Mouse (Mus musculus): ENCODE measurements around the gene Olfr859. TPM values are rescaled to one million over a fixed set of nuclear protein-coding genes. Genes with fewer than 3 reads are reported as not detected.
"Not testable (repeated sequence)": the region's sequence is repeated elsewhere in the genome, so short reads cannot be mapped to it uniquely, and the experiment has no call there.

Olfr859 gene
- not detected in 2 replicates for total RNA-seq (2017)

DNA sequence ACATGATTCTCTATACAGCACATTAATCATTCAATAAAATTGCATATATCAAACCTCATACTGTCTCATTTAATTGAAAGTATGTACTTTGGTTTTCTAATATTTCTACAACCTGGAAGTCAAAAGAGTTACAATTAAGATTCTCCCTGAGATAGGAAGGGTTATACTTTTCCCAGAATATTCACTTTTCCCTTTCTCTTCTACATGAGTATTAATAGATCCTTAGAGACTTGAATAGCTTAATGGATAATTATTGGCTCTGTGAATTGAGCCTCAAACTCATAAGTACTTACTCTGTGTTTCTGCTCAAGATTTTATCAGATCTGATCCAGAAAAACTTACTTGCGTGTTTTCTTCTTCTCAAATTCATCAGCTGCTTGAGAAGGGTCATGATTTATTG lies at the start of gene Olfr859:
TSS of gene Olfr859 (plus strand) at position 301 of the 400 bp plus-strand sequence.
- not testable (repeated sequence) for ATAC-seq (replicated peaks in 1 of 2; ENCODE audit: insufficient read depth in 1 of 2, low FRiP score in 2 of 2, low TSS enrichment in 1 of 2, low read depth in 1 of 2, poor library complexity in 2 of 2, severe bottlenecking in 2 of 2)

DNA sequence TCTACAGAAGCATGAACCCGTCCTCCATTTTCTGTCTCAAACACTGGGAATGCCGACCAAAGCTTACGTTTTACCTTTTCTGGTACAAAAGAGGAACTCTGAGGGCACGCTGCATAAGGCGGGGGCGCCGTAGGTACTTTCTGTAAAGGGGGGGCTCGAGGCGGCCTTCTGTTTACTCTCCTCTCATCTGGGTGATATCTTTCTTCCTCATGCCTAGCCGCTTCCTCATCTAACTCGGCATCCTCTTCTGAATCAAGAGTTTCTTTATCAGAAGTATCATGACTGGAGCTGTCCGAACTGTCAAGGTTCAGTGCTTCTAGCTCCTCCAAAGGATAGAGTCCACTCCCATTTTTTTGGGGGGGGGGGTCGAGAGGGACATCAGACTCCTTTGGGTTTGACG lies 35.6 kb upstream of the Olfr859 start:
- no peak for ATAC-seq (replicated peaks in 1 of 2; ENCODE audit: insufficient read depth in 1 of 2, low FRiP score in 2 of 2, low TSS enrichment in 1 of 2, low read depth in 1 of 2, poor library complexity in 2 of 2, severe bottlenecking in 2 of 2)

DNA sequence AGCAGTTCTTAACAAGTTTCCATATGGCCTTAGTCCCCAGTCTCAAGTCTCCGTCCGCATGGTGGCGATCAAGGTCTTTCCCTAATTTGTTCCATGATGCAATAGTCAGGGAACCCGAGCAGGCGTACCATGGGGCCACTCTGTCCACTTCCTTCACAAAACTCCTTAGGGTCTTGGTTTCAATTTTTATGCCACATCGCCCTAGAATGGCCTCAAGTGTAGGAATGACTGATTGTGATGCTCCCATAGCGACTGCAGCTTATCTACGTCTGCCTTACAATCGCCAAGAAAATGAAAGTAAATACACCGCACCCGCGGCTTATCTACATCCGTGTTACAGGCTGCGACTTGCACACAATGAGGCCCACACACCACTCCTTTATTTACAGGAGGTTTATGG lies 35.0 kb upstream of the Olfr859 start:
- ATAC-seq (replicated peaks in 1 of 2; ENCODE audit: insufficient read depth in 1 of 2, low FRiP score in 2 of 2, low TSS enrichment in 1 of 2, low read depth in 1 of 2, poor library complexity in 2 of 2, severe bottlenecking in 2 of 2), result no peak

DNA sequence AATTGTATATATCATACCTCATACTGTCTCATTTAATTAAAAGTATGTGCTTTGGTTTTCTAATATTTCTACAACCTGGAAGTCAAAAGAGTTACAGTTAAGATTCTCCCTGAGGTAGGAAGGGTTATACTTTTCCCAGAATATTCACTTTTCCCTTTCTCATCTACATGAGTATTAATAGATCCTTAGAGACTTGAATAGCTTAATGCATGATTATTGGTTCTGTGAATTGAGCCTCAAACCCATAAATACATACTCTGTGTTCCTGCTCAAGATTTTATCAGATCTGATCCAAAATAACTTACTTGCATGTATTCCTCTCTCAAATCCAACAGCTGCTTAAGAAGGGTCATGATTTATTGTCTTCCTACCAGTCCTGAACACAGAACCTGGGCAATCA lies 24.7 kb upstream of the Olfr859 start, which contains the start of gene Olfr58:
TSS of gene Olfr58 (plus strand) at position 301 of the 400 bp plus-strand sequence.
- no peak for ATAC-seq (replicated peaks in 1 of 2; ENCODE audit: insufficient read depth in 1 of 2, low FRiP score in 2 of 2, low TSS enrichment in 1 of 2, low read depth in 1 of 2, poor library complexity in 2 of 2, severe bottlenecking in 2 of 2)

DNA sequence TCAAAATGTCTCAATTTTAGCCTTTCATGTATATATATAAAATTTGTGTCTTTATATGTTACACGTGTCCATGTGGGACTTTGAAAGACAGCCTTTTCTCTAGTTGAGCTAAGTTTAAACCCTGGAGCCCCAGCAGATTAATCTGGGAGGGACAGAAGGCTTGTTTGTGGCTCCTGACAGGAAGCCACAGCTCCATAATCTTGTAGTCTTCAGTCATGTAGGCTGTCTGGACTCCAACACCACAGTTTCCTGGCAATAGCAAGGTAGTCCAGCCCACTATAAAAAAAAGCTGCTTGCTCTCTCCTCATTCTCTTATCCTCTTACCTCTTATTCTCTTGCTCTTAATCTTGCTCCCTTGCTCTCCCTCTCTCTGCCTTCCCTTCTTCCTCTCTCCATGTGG lies 1.7 kb upstream of the Olfr859 start:
- ATAC-seq (replicated peaks in 1 of 2; ENCODE audit: insufficient read depth in 1 of 2, low FRiP score in 2 of 2, low TSS enrichment in 1 of 2, low read depth in 1 of 2, poor library complexity in 2 of 2, severe bottlenecking in 2 of 2), result no peak

DNA sequence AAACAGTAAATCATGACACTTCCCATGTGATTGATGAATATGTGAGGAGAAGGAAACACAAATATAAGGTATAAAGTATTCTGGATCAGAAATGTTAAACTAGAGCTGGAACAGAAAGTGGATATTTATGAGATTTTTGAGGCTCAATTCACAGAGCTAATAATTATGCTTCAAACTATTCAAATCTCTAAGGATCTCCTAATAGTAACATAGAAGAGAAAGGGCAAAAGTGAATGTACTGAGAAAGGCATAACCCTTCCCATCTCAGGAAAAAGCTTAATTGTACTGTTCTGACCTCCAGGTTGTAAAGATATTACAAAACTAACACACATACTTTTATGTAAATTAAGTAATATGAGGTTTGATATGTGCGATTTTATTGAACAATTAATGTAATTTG lies 44.9 kb downstream of the Olfr859 start, which contains the start of gene Olfr860:
TSS of gene Olfr860 (minus strand) at position 101 of the 400 bp plus-strand sequence.
- ATAC-seq (replicated peaks in 1 of 2; ENCODE audit: insufficient read depth in 1 of 2, low FRiP score in 2 of 2, low TSS enrichment in 1 of 2, low read depth in 1 of 2, poor library complexity in 2 of 2, severe bottlenecking in 2 of 2), result no peak

Other genes with a start within 250 kb of the Olfr859 start
- not detected in 2 replicates for gene Olfr854, start 237.5 kb upstream of the Olfr859 start, total RNA-seq (2017)
- not detected in 2 replicates for gene Olfr855, start 222.3 kb upstream of the Olfr859 start, total RNA-seq (2017)
- gene Zfp317, start 182.8 kb upstream of the Olfr859 start, total RNA-seq (2017), result 38.0 and 44.7 TPM in 2 replicates
- not detected in 2 replicates for gene Olfr857, start 95.5 kb upstream of the Olfr859 start, total RNA-seq (2017)
- gene Olfr58, start 24.6 kb upstream of the Olfr859 start, total RNA-seq (2017), result not detected in 2 replicates
- gene Olfr860, start 44.8 kb downstream of the Olfr859 start, total RNA-seq (2017), result not detected in 2 replicates
- not detected in 2 replicates for gene Olfr862, start 83.1 kb downstream of the Olfr859 start, total RNA-seq (2017)
- 0.20 and 0.31 TPM in 2 replicates for gene Olfr77, start 112.0 kb downstream of the Olfr859 start, total RNA-seq (2017)
- not detected in 2 replicates for gene Olfr866, start 223.1 kb downstream of the Olfr859 start, total RNA-seq (2017)